ENCODE assay signal across 7 mouse cellular contexts in the genomic region with DNA sequence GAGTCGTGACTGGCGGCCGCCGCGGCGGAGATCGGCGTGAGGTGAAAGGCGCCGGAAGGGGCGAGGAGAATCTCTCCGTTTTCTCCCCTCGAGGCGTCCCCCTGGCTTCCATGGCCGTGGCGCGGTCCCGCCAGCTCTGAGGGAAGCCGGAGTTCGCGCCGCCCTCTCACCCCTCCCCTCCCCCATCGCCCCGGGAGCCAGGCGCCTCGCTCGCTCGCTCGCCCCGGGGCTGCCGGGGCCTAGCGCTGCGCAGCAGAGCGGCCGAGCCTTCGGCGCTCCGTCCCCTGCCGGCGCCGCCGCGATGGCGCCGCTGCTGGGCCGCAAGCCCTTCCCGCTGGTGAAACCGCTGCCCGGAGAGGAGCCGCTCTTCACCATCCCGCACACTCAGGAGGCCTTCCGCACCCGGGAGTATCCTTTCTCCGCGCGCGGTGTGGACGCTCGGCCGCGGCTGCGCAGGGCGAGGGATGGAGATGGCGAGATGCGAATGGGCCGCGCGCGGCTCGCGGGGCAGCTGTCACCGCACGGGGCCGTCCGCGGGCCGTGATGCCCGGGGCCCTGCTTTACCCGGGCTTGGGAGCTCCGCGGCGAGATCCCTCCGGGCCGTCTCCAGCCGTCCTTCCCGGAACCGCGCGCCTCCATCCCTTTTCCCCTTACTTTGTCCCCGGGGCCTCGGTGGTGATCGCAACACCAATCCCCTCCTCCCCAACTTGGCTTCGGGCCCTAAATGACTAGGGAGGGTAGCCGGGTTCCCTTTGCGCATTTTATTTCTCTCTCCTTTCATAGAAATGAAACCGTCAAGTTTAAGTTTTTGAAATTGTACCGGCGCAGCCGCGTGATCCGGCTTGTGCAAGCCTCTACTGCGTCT. TPM values are rescaled to one million over a fixed set of nuclear protein-coding genes. Genes with fewer than 3 reads are reported as not detected.
DNase-seq lines count a peak whose midpoint lies in the region; ATAC-seq and TF ChIP-seq lines count a peak whose summit lies in the region.

No protein-coding gene starts in this region.

- peak overlapping the region; percentile 82 for H3K9ac ChIP-seq in CH12.LX (ENCODE audit: insufficient read depth, low read depth)
- H3K9ac ChIP-seq in embryonic facial prominence, embryonic 11.5 days (replicated peaks; ENCODE audit: low read length): peak overlapping the region; percentile 100
- H3K9ac ChIP-seq in kidney, embryonic 16.5 days (replicated peaks; ENCODE audit: low read length): peak overlapping the region; percentile 99

- TF ChIP-seq POLR2A in CH12.LX (IDR thresholded peaks at IDR 0.05; ENCODE audit: low read depth, low read length): 0 out of 2 replicates have a peak, but pooled peaks have one; percentile 44

- peak overlapping the region; percentile 91; the same call in 1 of the 2 replicates for H3K4me2 ChIP-seq in CH12.LX (ENCODE audit: insufficient read depth, low read depth, poor library complexity, severe bottlenecking)
- peak overlapping the region; percentile 58 for H3K4me2 ChIP-seq in embryonic facial prominence, embryonic 11.5 days (ENCODE audit: low read depth, low read length)
- H3K4me2 ChIP-seq in kidney, embryonic 16.5 days (replicated peaks; ENCODE audit: low read depth, low read length): peak overlapping the region; percentile 74

- peaks cover 0 to 20% of the 10 kb centered on the region in 2 experiments for H3K36me3 ChIP-seq in CH12.LX (replicated peaks in 1 of 2; ENCODE audit: control insufficient read depth in 1 of 2, insufficient read depth in 1 of 2, low read length in 1 of 2)
- H3K36me3 ChIP-seq in embryonic facial prominence, embryonic 11.5 days (replicated peaks; ENCODE audit: control insufficient read depth, insufficient read depth, low read depth, low read length): peaks cover 3% of the 10 kb centered on the region; the same call in 1 of the 2 replicates
- peaks cover 3% of the 10 kb centered on the region; the same call in 1 of the 2 replicates for H3K36me3 ChIP-seq in kidney, embryonic 16.5 days (ENCODE audit: insufficient read depth, low read length)

- ATAC-seq in embryonic facial prominence, embryonic 11.5 days (replicated peaks; ENCODE audit: insufficient number of reproducible peaks, low FRiP score, low TSS enrichment, low read depth): peak; percentile 65
- ATAC-seq in kidney, embryonic 16.5 days (ENCODE audit: low FRiP score, low TSS enrichment): peak; percentile 71

- DNase-seq in CH12.LX (ENCODE audit: extremely low read depth) (no peak), R1 (ENCODE audit: low read depth, low spot score) (peak; percentile 58)
- DNase-seq in embryonic facial prominence, embryonic 11.5 days (ENCODE audit: low spot score): peak; percentile 26
- peak; percentile 28 for DNase-seq in heart, adult 8-10 months (ENCODE audit: low spot score)
- peak; percentile 36 for DNase-seq in lung, postnatal 14 days
- DNase-seq in right cerebral cortex, postnatal 4 days: peak; percentile 34

- no peak for TF ChIP-seq CTCF in CH12.LX (conservative IDR thresholded peaks at IDR 0.05 in 1 of 2, IDR thresholded peaks at IDR 0.05 in 1 of 2; ENCODE audit: low read depth in 2 of 2, low read length in 2 of 2)

- H3K4me3 ChIP-seq in CH12.LX (replicated peaks in 1 of 3; ENCODE audit: low read depth in 2 of 3, low read length in 2 of 3, poor library complexity in 1 of 3): peak overlapping the region; percentile 92 to 97 (median 93)
- peak overlapping the region; percentile 100 for H3K4me3 ChIP-seq in embryonic facial prominence, embryonic 11.5 days (ENCODE audit: low read depth, low read length)
- peak overlapping the region; percentile 97 for H3K4me3 ChIP-seq in kidney, embryonic 16.5 days (ENCODE audit: low read length)

- H3K79me2 ChIP-seq in CH12.LX (replicated peaks; ENCODE audit: control insufficient read depth, extremely low read depth, insufficient read depth, poor library complexity, severe bottlenecking): peaks cover 54% of the 10 kb centered on the region

- under 1% methylated on average over 80 of the region's 102 CpGs for WGBS in embryonic facial prominence, embryonic 11.5 days
- WGBS in kidney, embryonic 16.5 days: under 1% methylated on average over 69 of the region's 102 CpGs

- H3K9me3 ChIP-seq in CH12.LX (replicated peaks; ENCODE audit: low read length): peaks cover 6% of the 10 kb centered on the region
- no peaks in the 10 kb centered on the region for H3K9me3 ChIP-seq in embryonic facial prominence, embryonic 11.5 days (replicated peaks; ENCODE audit: control insufficient read depth, low read length)
- no peaks in the 10 kb centered on the region for H3K9me3 ChIP-seq in kidney, embryonic 16.5 days (ENCODE audit: low read length)

- TF ChIP-seq RAD21 in CH12.LX (IDR thresholded peaks at IDR 0.05; ENCODE audit: low read depth, low read length): no peak

- dilution Hi-C loops in CH12.LX (cut with MboI; ENCODE audit: extremely low pct_ligation_motif_present, extremely low pct_unique_long_range_greater_than_20kb, low sequenced_read_pairs): no loop called here

- TF ChIP-seq EP300 in CH12.LX (IDR thresholded peaks at IDR 0.05; ENCODE audit: low read length): no peak

- in situ Hi-C loops in CH12.LX (cut with MboI; ENCODE audit: low pct_ligation_motif_present, low pct_unique_long_range_greater_than_20kb, low sequenced_read_pairs): no loop called here

- H3K27me3 ChIP-seq in CH12.LX (replicated peaks): no peaks in the 10 kb centered on the region
- no peaks in the 10 kb centered on the region for H3K27me3 ChIP-seq in embryonic facial prominence, embryonic 11.5 days (ENCODE audit: control insufficient read depth, insufficient read depth, low read length)
- H3K27me3 ChIP-seq in kidney, embryonic 16.5 days (ENCODE audit: insufficient read depth, low read length): no peaks in the 10 kb centered on the region

- H3K27ac ChIP-seq in CH12.LX (ENCODE audit: insufficient read depth, low read depth): peak overlapping the region; percentile 79
- peak overlapping the region; percentile 99 for H3K27ac ChIP-seq in embryonic facial prominence, embryonic 11.5 days (replicated peaks; ENCODE audit: low read depth, low read length)
- H3K27ac ChIP-seq in kidney, embryonic 16.5 days (ENCODE audit: low read length): peak overlapping the region; percentile 98

- peaks cover 0 to 49% of the 10 kb centered on the region in 2 experiments; a peak in 2 of 4 replicates for H3K4me1 ChIP-seq in CH12.LX (ENCODE audit: control insufficient read depth in 1 of 2, insufficient read depth in 2 of 2)
- H3K4me1 ChIP-seq in embryonic facial prominence, embryonic 11.5 days (ENCODE audit: control insufficient read depth, insufficient read depth, low read length): no peaks in the 10 kb centered on the region
- H3K4me1 ChIP-seq in kidney, embryonic 16.5 days (ENCODE audit: insufficient read depth, low read length): peaks cover 33% of the 10 kb centered on the region

TF ChIP-seq in CH12.LX, 34 proteins besides CTCF, POLR2A, EP300 and RAD21:
- TF ChIP-seq PAX5 (IDR thresholded peaks at IDR 0.05; ENCODE audit: low read length) (no peak), NELFE (IDR thresholded peaks at IDR 0.05; ENCODE audit: low read depth, low read length) (0 out of 2 replicates have a peak, but pooled peaks have one; percentile 6), SIN3A (IDR thresholded peaks at IDR 0.05; ENCODE audit: low read length) (peak; percentile 17; the same call in 1 of the 2 replicates), NRF1 (IDR thresholded peaks at IDR 0.05; ENCODE audit: low read depth, low read length) (peak; percentile 73)

RNA-seq across cellular contexts. Expression of a gene that starts 0.5 kb away (rescaled TPM):
- 60.0 and 72.9 TPM in 2 replicates for total RNA-seq in CH12.LX (2012; rRNA removed)
- 53.3 and 56.4 TPM in 2 replicates for total RNA-seq in CH12.LX (2014; rRNA removed)
- polyA plus RNA-seq in CH12.LX (2012; ENCODE audit: insufficient read length, low read depth): 84.9 and 85.4 TPM in 2 replicates
- polyA plus RNA-seq in embryonic facial prominence, embryonic 11.5 days (2014; fragmentation: Nextera tagmentation; extraction: Ambion mirVana): 60.2 and 65.6 TPM in 2 replicates
- total RNA-seq in heart, adult 8-10 months (2022): 10 to 100 TPM; 40.4 to 48.7 (median 43.6) TPM
- polyA plus RNA-seq in kidney, embryonic 16.5 days (2015; fragmentation: Nextera tagmentation; extraction: Ambion mirVana): 33.4 and 35.1 TPM in 2 replicates

RNA-seq across cellular contexts. Expression of a gene that starts 19.5 kb away (rescaled TPM):
- total RNA-seq in CH12.LX (2012; rRNA removed) (20.1 and 22.0 TPM in 2 replicates), CH12.LX (2014; rRNA removed) (21.6 and 24.1 TPM in 2 replicates)
- polyA plus RNA-seq in CH12.LX (2012; ENCODE audit: insufficient read length, low read depth): 40.8 and 43.6 TPM in 2 replicates
- 38.5 and 40.2 TPM in 2 replicates for polyA plus RNA-seq in embryonic facial prominence, embryonic 11.5 days (2014; fragmentation: Nextera tagmentation; extraction: Ambion mirVana)
- total RNA-seq in heart, adult 8-10 months (2022): 10 to 100 TPM; 39.8 to 47.6 (median 44.6) TPM
- 57.6 and 58.2 TPM in 2 replicates for polyA plus RNA-seq in kidney, embryonic 16.5 days (2015; fragmentation: Nextera tagmentation; extraction: Ambion mirVana)

RNA-seq across cellular contexts. Expression of a gene that starts 38.1 kb away (rescaled TPM):
- 26.3 and 31.9 TPM in 2 replicates for total RNA-seq in CH12.LX (2012; rRNA removed)
- 20.0 and 21.7 TPM in 2 replicates for total RNA-seq in CH12.LX (2014; rRNA removed)
- 24.8 and 25.2 TPM in 2 replicates for polyA plus RNA-seq in CH12.LX (2012; ENCODE audit: insufficient read length, low read depth)
- polyA plus RNA-seq in embryonic facial prominence, embryonic 11.5 days (2014; fragmentation: Nextera tagmentation; extraction: Ambion mirVana): 20.0 and 20.8 TPM in 2 replicates
- total RNA-seq in heart, adult 8-10 months (2022): 10 to 100 TPM in 3 of 4 experiments, 1 to 10 TPM in 1; 9.6 to 14.0 (median 10.7) TPM
- polyA plus RNA-seq in kidney, embryonic 16.5 days (2015; fragmentation: Nextera tagmentation; extraction: Ambion mirVana): 26.3 and 27.0 TPM in 2 replicates
